In genomic region chr10:126385644-126386043, GRCm38 (mm10) we compare ENCODE assay signal across 31 mouse cellular contexts.
"Had no signal": no experiment of that assay in that cellular context is flagged by ENCODE, and none has a peak within 500 bp of the region (broad histone marks: within the 10 kb centered on the region; RNA-seq: fewer than 3 reads in every experiment).

No protein-coding gene starts in this region.

- DNase-seq: heart, postnatal 10 days; heart, postnatal 14 days; heart, postnatal 36 days; heart, postnatal 4 days; kidney, adult 11 months; kidney, adult 18-20 months; kidney, adult 2 months; kidney, postnatal 10 days; kidney, postnatal 14 days; kidney, postnatal 25 days; kidney, postnatal 4 days; layer of hippocampus, adult 9-11 months; layer of hippocampus, postnatal 36 days had no signal

- H3K9me3 ChIP-seq: heart, embryonic 10.5 days; heart, embryonic 15.5 days; hindbrain, embryonic 10.5 days; hindbrain, embryonic 12.5 days; hindbrain, embryonic 13.5 days; hindbrain, embryonic 15.5 days; intestine, embryonic 15.5 days; kidney, embryonic 15.5 days had no signal

- H3K4me2 ChIP-seq: heart, embryonic 11.5 days; heart, embryonic 13.5 days; heart, embryonic 15.5 days; hindbrain, embryonic 12.5 days; hindbrain, embryonic 13.5 days; hindbrain, embryonic 14.5 days; hindbrain, embryonic 15.5 days; intestine, embryonic 15.5 days; kidney, embryonic 15.5 days had no signal

- ATAC-seq: hindbrain, embryonic 16.5 days; hindbrain, postnatal 0 days; inflammation-experienced regulatory T-cells, adult 6 months; intestine, embryonic 15.5 days; intestine, embryonic 16.5 days; intestine, postnatal 0 days had no signal

- H3K27me3 ChIP-seq: heart, embryonic 13.5 days; heart, embryonic 15.5 days; hindbrain, embryonic 12.5 days; hindbrain, embryonic 13.5 days; hindbrain, embryonic 15.5 days; intestine, embryonic 15.5 days; kidney, embryonic 15.5 days had no signal

- H3K9ac ChIP-seq: heart, embryonic 13.5 days; heart, embryonic 15.5 days; hindbrain, embryonic 12.5 days; hindbrain, embryonic 13.5 days; hindbrain, embryonic 14.5 days; hindbrain, embryonic 15.5 days; intestine, embryonic 15.5 days; kidney, embryonic 15.5 days had no signal

- H3K4me3 ChIP-seq: heart, embryonic 10.5 days; heart, embryonic 13.5 days; heart, embryonic 15.5 days; hindbrain, embryonic 10.5 days; hindbrain, embryonic 12.5 days; hindbrain, embryonic 13.5 days; hindbrain, embryonic 15.5 days; intestine, embryonic 15.5 days; kidney, embryonic 15.5 days; layer of hippocampus, adult 2 months had no signal

- H3K36me3 ChIP-seq: heart, embryonic 10.5 days; heart, embryonic 13.5 days; heart, embryonic 15.5 days; hindbrain, embryonic 10.5 days; hindbrain, embryonic 12.5 days; hindbrain, embryonic 13.5 days; hindbrain, embryonic 15.5 days; intestine, embryonic 15.5 days; kidney, embryonic 15.5 days had no signal

- H3K27ac ChIP-seq: heart, embryonic 10.5 days; heart, embryonic 13.5 days; heart, embryonic 15.5 days; hindbrain, embryonic 10.5 days; hindbrain, embryonic 12.5 days; hindbrain, embryonic 13.5 days; hindbrain, embryonic 14.5 days; hindbrain, embryonic 15.5 days; hindbrain, postnatal 0 days; intestine, embryonic 15.5 days; kidney, embryonic 15.5 days; kidney, postnatal 0 days; layer of hippocampus, adult 2 months had no signal

- H3K4me1 ChIP-seq: heart, embryonic 10.5 days; heart, embryonic 13.5 days; heart, embryonic 15.5 days; hindbrain, embryonic 10.5 days; hindbrain, embryonic 12.5 days; hindbrain, embryonic 13.5 days; hindbrain, embryonic 15.5 days; intestine, embryonic 15.5 days; kidney, embryonic 15.5 days had no signal
